8 mouse cellular contexts compared by ENCODE assay signal in genomic region chr11:98909654-98910053, GRCm38 (mm10). TPM values are rescaled to one million over a fixed set of nuclear protein-coding genes. Genes with fewer than 3 reads are reported as not detected.
DNase-seq lines count a peak whose midpoint lies in the region; ATAC-seq and TF ChIP-seq lines count a peak whose summit lies in the region.

No protein-coding gene starts in this region.

- no peaks in the 10 kb centered on the region for H3K9me3 ChIP-seq in embryonic facial prominence, embryonic 10.5 days
- H3K9me3 ChIP-seq in lung, postnatal 0 days (ENCODE audit: low read length): no peaks in the 10 kb centered on the region

- TF ChIP-seq CTCF in lung, postnatal 0 days (IDR thresholded peaks at IDR 0.05): peak; percentile 80

- 59% methylated on average over 6 of the region's 6 CpGs for WGBS in embryonic facial prominence, embryonic 10.5 days
- WGBS in lung, postnatal 0 days: 25% methylated on average over 6 of the region's 6 CpGs

- H3K27ac ChIP-seq in embryonic facial prominence, embryonic 10.5 days (replicated peaks): no peak overlapping the region
- H3K27ac ChIP-seq in lung, postnatal 0 days (ENCODE audit: low read length): no peak overlapping the region

- TF ChIP-seq EP300 in lung, postnatal 0 days (IDR thresholded peaks at IDR 0.05): no peak

- peak; percentile 27 for ATAC-seq in CD4-positive, CD25-positive, alpha-beta regulatory T cell, adult 4 months
- ATAC-seq in lung, postnatal 0 days: no peak

- H3K4me2 ChIP-seq in lung, postnatal 0 days (replicated peaks; ENCODE audit: low read depth, low read length): no peak overlapping the region

- intact Hi-C loops in heart, postnatal 10 days (cut with DNase I): loop anchor here (1.0 to 5.0 kb wide), 2 partner anchors 50 to 212 kb away; no protein-coding TSS in a partner anchor

- DNase-seq in MN1 (ENCODE audit: low spot score): peak; percentile 70
- DNase-seq in embryonic facial prominence, embryonic 10.5 days (ENCODE audit: low spot score): peak; percentile 49
- peak; percentile 76 to 80 for DNase-seq in heart, postnatal 10 days
- DNase-seq in layer of hippocampus, adult 9-11 months: peak; percentile 63
- DNase-seq in lung, postnatal 0 days (ENCODE audit: low spot score): peak; percentile 83
- peak; percentile 76 for DNase-seq in right cerebral cortex, postnatal 4 days
- DNase-seq in Muller cell, postnatal 12 days (ENCODE audit: inconsistent ontology term): no peak

- peak overlapping the region; percentile 83 for H3K4me3 ChIP-seq in embryonic facial prominence, embryonic 10.5 days
- no peak overlapping the region for H3K4me3 ChIP-seq in lung, postnatal 0 days (ENCODE audit: low read depth, low read length)

- H3K36me3 ChIP-seq in embryonic facial prominence, embryonic 10.5 days (replicated peaks): peaks cover 73% of the 10 kb centered on the region
- H3K36me3 ChIP-seq in lung, postnatal 0 days (ENCODE audit: insufficient read depth, low read length): no peaks in the 10 kb centered on the region

- H3K9ac ChIP-seq in lung, postnatal 0 days (replicated peaks; ENCODE audit: low read depth): no peak overlapping the region

- peaks cover 52% of the 10 kb centered on the region for H3K4me1 ChIP-seq in embryonic facial prominence, embryonic 10.5 days
- H3K4me1 ChIP-seq in lung, postnatal 0 days (ENCODE audit: insufficient read depth, low read depth, low read length): no peaks in the 10 kb centered on the region

- H3K27me3 ChIP-seq in embryonic facial prominence, embryonic 10.5 days (replicated peaks; ENCODE audit: low read depth, poor library complexity, severe bottlenecking): no peaks in the 10 kb centered on the region
- no peaks in the 10 kb centered on the region for H3K27me3 ChIP-seq in lung, postnatal 0 days (replicated peaks; ENCODE audit: insufficient read depth, low read length)

RNA-seq across cellular contexts. Expression of gene Cdc6, which starts 2.1 kb away (rescaled TPM):
- 1 to 10 TPM; 4.1 to 8.5 TPM for polyA plus RNA-seq in CD4-positive, CD25-positive, alpha-beta regulatory T cell, adult 4 months (2017; shearing (Covaris generic))
- 65.1 and 69.1 TPM in 2 replicates for polyA plus RNA-seq in embryonic facial prominence, embryonic 10.5 days (2016; fragmentation: Nextera tagmentation; extraction: Ambion mirVana)
- total RNA-seq in heart, postnatal 10 days (2021): 1 to 10 TPM; 3.3 to 3.6 TPM
- polyA plus RNA-seq in lung, postnatal 0 days (2015; fragmentation: Nextera tagmentation; extraction: Ambion mirVana): 2.5 and 2.6 TPM in 2 replicates

RNA-seq across cellular contexts. Expression of gene Rara, which starts 18.0 kb away (rescaled TPM):
- 1 to 10 TPM; 8.6 to 8.9 TPM for polyA plus RNA-seq in CD4-positive, CD25-positive, alpha-beta regulatory T cell, adult 4 months (2017; shearing (Covaris generic))
- polyA plus RNA-seq in embryonic facial prominence, embryonic 10.5 days (2016; fragmentation: Nextera tagmentation; extraction: Ambion mirVana): 34.0 and 35.6 TPM in 2 replicates
- 10 to 100 TPM; 31.9 to 33.0 TPM for total RNA-seq in heart, postnatal 10 days (2021)
- 26.2 and 28.8 TPM in 2 replicates for polyA plus RNA-seq in lung, postnatal 0 days (2015; fragmentation: Nextera tagmentation; extraction: Ambion mirVana)

RNA-seq across cellular contexts. Expression of gene Wipf2, which starts 46.2 kb away (rescaled TPM):
- 10 to 100 TPM; 13.5 to 13.9 TPM for polyA plus RNA-seq in CD4-positive, CD25-positive, alpha-beta regulatory T cell, adult 4 months (2017; shearing (Covaris generic))
- 5.0 and 5.4 TPM in 2 replicates for polyA plus RNA-seq in embryonic facial prominence, embryonic 10.5 days (2016; fragmentation: Nextera tagmentation; extraction: Ambion mirVana)
- 10 to 100 TPM; 12.4 to 13.0 TPM for total RNA-seq in heart, postnatal 10 days (2021)
- polyA plus RNA-seq in lung, postnatal 0 days (2015; fragmentation: Nextera tagmentation; extraction: Ambion mirVana): 4.0 and 4.1 TPM in 2 replicates
